Mouse (Mus musculus) hindbrain, embryonic 14.5 days (tissue): ENCODE results near the gene Insig1. TPM values are rescaled to one million over a fixed set of nuclear protein-coding genes. Genes with fewer than 3 reads are reported as not detected.

ENCODE experiments used
- ATAC-seq: fragments of 200-750 bp; cut with Nextera tagmentation; 2 replicates; pipeline ENCODE4 v1.8.0; 2017; ENCODE audit warnings: moderate number of reproducible peaks, mild to moderate bottlenecking, moderate TSS enrichment, moderate library complexity; ENCODE audit not compliant: low FRiP score
- DNase-seq: peaks from one replicate; pipeline ENCODE4 v3.0.0-alpha.2; 2015; ENCODE audit warnings: low spot score
- H3K27ac ChIP-seq: fragments of 300-500 bp; sonication (generic); 2 replicates; pipeline ENCODE4 v1.5.1; 2014; ENCODE audit warnings: mild to moderate bottlenecking, moderate library complexity
- H3K27me3 ChIP-seq: fragments of 300-500 bp; sonication (generic); 2 replicates; pipeline ENCODE4 v1.6.1; 2014; ENCODE audit warnings: mild to moderate bottlenecking, low read length, mixed read lengths; ENCODE audit not compliant: control insufficient read depth, insufficient read depth
- H3K36me3 ChIP-seq: fragments of 300-500 bp; sonication (generic); replicated peaks from 2 replicates; pipeline ENCODE4 v1.6.1; 2014; ENCODE audit not compliant: control insufficient read depth, insufficient read depth
- H3K4me1 ChIP-seq: fragments of 300-500 bp; sonication (generic); replicated peaks from 2 replicates; pipeline ENCODE4 v1.6.1; 2014; ENCODE audit warnings: antibody characterized with exemption, low read length, mixed read lengths; ENCODE audit not compliant: control insufficient read depth, insufficient read depth
- H3K4me2 ChIP-seq: fragments of 300-500 bp; sonication (generic); replicated peaks from 2 replicates; pipeline ENCODE4 v1.6.1; 2014; ENCODE audit warnings: mild to moderate bottlenecking, moderate library complexity
- H3K4me3 ChIP-seq: fragments of 300-500 bp; sonication (generic); replicated peaks from 2 replicates; pipeline ENCODE4 v1.5.1; 2014; ENCODE audit warnings: mild to moderate bottlenecking, low read length
- H3K9ac ChIP-seq: fragments of 300-500 bp; sonication (generic); 2 replicates; pipeline ENCODE4 v1.6.1; 2014
- H3K9me3 ChIP-seq: fragments of 300-500 bp; sonication (generic); 2 replicates; pipeline ENCODE4 v1.6.1; 2016; ENCODE audit warnings: low read length; ENCODE audit not compliant: control insufficient read depth
- WGBS: fragments of 180-500 bp; shearing (Covaris S2); extraction: QIAGEN DNeasy Blood & Tissue Kit; methylation state at CpG from one replicate; pipeline ENCODE4 v1.1.7; 2014; 5-methylcytosine and 5-hydroxymethylcytosine counted together
- polyA plus RNA-seq: library from polyadenylated mRNA; unstranded; fragments of >200 nt; fragmentation: Nextera tagmentation; extraction: Ambion mirVana; gene quantifications from 2 replicates; pipeline ENCODE4 v1.2.1, GENCODE M21; 2014

Gene Insig1
- polyA plus RNA-seq, 1 experiment from 2014 or later, result 79.0 TPM

- no peak overlapping the region for H3K9ac ChIP-seq
- no peaks in the 10 kb centered on the region for H3K27me3 ChIP-seq
- WGBS, result 74% methylated on average over 2 of the region's 2 CpGs
- H3K4me1 ChIP-seq, result no peaks in the 10 kb centered on the region
- no peak overlapping the region for H3K27ac ChIP-seq
- H3K36me3 ChIP-seq, result peaks cover 47% of the 10 kb centered on the region
- H3K9me3 ChIP-seq, result no peaks in the 10 kb centered on the region
- ATAC-seq (no peak), DNase-seq (no peak)
- no peak overlapping the region for H3K4me2 ChIP-seq
- H3K4me3 ChIP-seq, result no peak overlapping the region
Observed at GRCm38 (mm10) chr5:28079431-28079830, 8.3 kb downstream of the Insig1 start.

DNA sequence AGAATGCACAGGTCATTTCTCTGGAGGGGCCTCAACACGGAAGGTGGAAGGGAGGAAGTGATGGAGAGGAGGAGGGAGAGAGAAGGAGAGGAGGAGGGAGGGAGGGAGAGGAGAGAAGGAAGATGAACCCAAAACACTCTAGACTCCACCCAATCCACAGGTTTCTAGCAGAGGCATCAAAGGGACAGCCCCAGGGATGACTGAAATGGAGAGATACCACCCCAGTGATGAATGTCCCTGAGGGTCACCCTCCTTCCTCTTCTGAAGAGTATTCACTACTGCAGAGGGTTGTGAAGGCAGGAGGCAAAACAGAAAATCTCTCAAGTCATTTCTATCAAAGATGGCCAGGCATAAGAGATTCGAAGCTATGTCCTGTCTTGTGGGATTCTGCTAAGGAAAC, 10.0 kb downstream of the Insig1 start:
- Histone ChIP-seq H3K36me3 (peaks cover 30% of the 10 kb centered on the region), H3K4me1 (no peaks in the 10 kb centered on the region), H3K9ac (no peak overlapping the region), H3K4me3 (no peak overlapping the region), H3K4me2 (no peak overlapping the region), H3K27me3 (no peaks in the 10 kb centered on the region), H3K27ac (no peak overlapping the region), H3K9me3 (no peaks in the 10 kb centered on the region)
- WGBS, result 79% methylated on average over 2 of the region's 2 CpGs
- ATAC-seq, result no peak
- no peak for DNase-seq

DNA sequence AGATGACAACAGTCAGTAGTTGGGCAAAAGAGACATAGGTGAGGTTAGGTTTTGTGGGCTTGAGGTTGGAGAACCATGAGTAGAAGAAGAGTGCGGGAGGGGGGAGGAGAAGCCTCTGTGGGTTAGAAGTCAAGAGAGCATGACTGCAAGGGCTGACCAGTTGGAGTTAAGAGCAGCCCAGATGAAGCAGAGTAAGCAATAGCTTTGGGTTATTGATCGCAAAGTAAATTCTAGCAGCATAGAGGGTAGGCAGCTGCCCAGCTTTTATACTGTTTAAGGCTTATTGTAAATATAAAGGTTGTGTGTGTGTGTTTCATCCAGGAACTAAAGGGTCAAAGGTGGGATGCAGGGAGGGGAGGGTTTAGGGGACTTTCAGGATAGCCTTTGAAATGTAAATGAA, 10.7 kb downstream of the Insig1 start:
- Histone ChIP-seq H3K4me3 (no peak overlapping the region), H3K27ac (no peak overlapping the region), H3K36me3 (peaks cover 23% of the 10 kb centered on the region), H3K9ac (no peak overlapping the region), H3K9me3 (no peaks in the 10 kb centered on the region), H3K4me2 (no peak overlapping the region), H3K4me1 (no peaks in the 10 kb centered on the region), H3K27me3 (no peaks in the 10 kb centered on the region)
- DNase-seq, result no peak
- WGBS, result 92% methylated on average over 2 of the region's 2 CpGs
- no peak for ATAC-seq

GRCm38 (mm10) chr5:28082312-28082711, 11.1 kb downstream of the Insig1 start:
- H3K27ac ChIP-seq, result no peak overlapping the region
- H3K4me3 ChIP-seq, result no peak overlapping the region
- WGBS, result 76% methylated on average over 4 of the region's 4 CpGs
- H3K36me3 ChIP-seq, result peaks cover 18% of the 10 kb centered on the region
- H3K4me2 ChIP-seq, result no peak overlapping the region
- H3K9me3 ChIP-seq, result no peaks in the 10 kb centered on the region
- no peak overlapping the region for H3K9ac ChIP-seq
- H3K27me3 ChIP-seq, result no peaks in the 10 kb centered on the region
- no peak for DNase-seq
- ATAC-seq, result no peak
- no peaks in the 10 kb centered on the region for H3K4me1 ChIP-seq

GRCm38 (mm10) chr5:28082796-28083195, 11.6 kb downstream of the Insig1 start:
- WGBS, result 83% methylated on average over 3 of the region's 3 CpGs
- Histone ChIP-seq H3K4me1 (no peaks in the 10 kb centered on the region), H3K4me2 (no peak overlapping the region), H3K27me3 (no peaks in the 10 kb centered on the region), H3K4me3 (no peak overlapping the region), H3K36me3 (peaks cover 15% of the 10 kb centered on the region), H3K9ac (no peak overlapping the region), H3K9me3 (no peaks in the 10 kb centered on the region), H3K27ac (no peak overlapping the region)
- DNase-seq (no peak), ATAC-seq (no peak)

- DNase-seq, result no peak
- Histone ChIP-seq H3K36me3 (no peaks in the 10 kb centered on the region), H3K9ac (no peak overlapping the region), H3K4me3 (no peak overlapping the region), H3K4me2 (no peak overlapping the region), H3K27ac (no peak overlapping the region), H3K27me3 (no peaks in the 10 kb centered on the region), H3K4me1 (no peaks in the 10 kb centered on the region), H3K9me3 (no peaks in the 10 kb centered on the region)
- 79% methylated on average over 2 of the region's 2 CpGs for whole genome bisulfite sequencing
- no peak for ATAC-seq
Observed at GRCm38 (mm10) chr5:28084743-28085142, 13.6 kb downstream of the Insig1 start.

- ATAC-seq, result no peak
- H3K9ac ChIP-seq, result no peak overlapping the region
- no peak overlapping the region for H3K27ac ChIP-seq
- DNase-seq, result no peak
- no peaks in the 10 kb centered on the region for H3K9me3 ChIP-seq
- no peaks in the 10 kb centered on the region for H3K27me3 ChIP-seq
- H3K4me3 ChIP-seq, result no peak overlapping the region
- 61% methylated on average over 1 of the region's 1 CpGs for WGBS
- H3K4me1 ChIP-seq, result no peaks in the 10 kb centered on the region
- no peak overlapping the region for H3K4me2 ChIP-seq
- no peaks in the 10 kb centered on the region for H3K36me3 ChIP-seq
Observed at GRCm38 (mm10) chr5:28090547-28090946, 19.4 kb downstream of the Insig1 start.

GRCm38 (mm10) chr5:28092327-28092726, 21.2 kb downstream of the Insig1 start:
- DNase-seq, result no peak
- no peak overlapping the region for H3K4me2 ChIP-seq
- H3K9ac ChIP-seq, result no peak overlapping the region
- no peaks in the 10 kb centered on the region for H3K4me1 ChIP-seq
- H3K4me3 ChIP-seq, result no peak overlapping the region
- ATAC-seq, result no peak
- 89% methylated on average over 3 of the region's 3 CpGs for WGBS
- no peak overlapping the region for H3K27ac ChIP-seq
- no peaks in the 10 kb centered on the region for H3K27me3 ChIP-seq
- H3K9me3 ChIP-seq, result no peaks in the 10 kb centered on the region
- H3K36me3 ChIP-seq, result no peaks in the 10 kb centered on the region

- Histone ChIP-seq H3K27me3 (no peaks in the 10 kb centered on the region), H3K4me1 (no peaks in the 10 kb centered on the region), H3K9ac (no peak overlapping the region), H3K27ac (no peak overlapping the region), H3K9me3 (no peaks in the 10 kb centered on the region), H3K4me2 (no peak overlapping the region), H3K4me3 (no peak overlapping the region), H3K36me3 (no peaks in the 10 kb centered on the region)
- DNase-seq, result peak; percentile 81
- peak; percentile 60; the same call in 1 of the 2 replicates for ATAC-seq
- WGBS, result 24% methylated on average over 4 of the region's 4 CpGs
Observed at GRCm38 (mm10) chr5:28093874-28094273, 22.7 kb downstream of the Insig1 start.

- ATAC-seq (no peak), DNase-seq (no peak)
- Histone ChIP-seq H3K4me1 (no peaks in the 10 kb centered on the region), H3K27me3 (no peaks in the 10 kb centered on the region), H3K36me3 (no peaks in the 10 kb centered on the region), H3K9ac (no peak overlapping the region), H3K4me2 (no peak overlapping the region), H3K4me3 (no peak overlapping the region), H3K27ac (no peak overlapping the region), H3K9me3 (no peaks in the 10 kb centered on the region)
- WGBS, result 70% methylated on average over 3 of the region's 3 CpGs
Observed at GRCm38 (mm10) chr5:28094393-28094792, 23.2 kb downstream of the Insig1 start.
